Mouse (Mus musculus) liver, adult 2 months (tissue): ENCODE measurements around the gene Eepd1. TPM values are rescaled to one million over a fixed set of nuclear protein-coding genes. Genes with fewer than 3 reads are reported as not detected.
A peak's percentile ranks its signal among the peaks of the same experiment; 100 is the strongest.

Experiments used
- DNase-seq: peaks from one replicate; pipeline ENCODE4 v3.0.0-alpha.2; 2011; ENCODE audit warnings: low read depth, low spot score; ENCODE audit errors: extremely low read depth
- H3K27ac ChIP-seq: fragments of 200-500 bp; replicated peaks from 2 replicates; pipeline ENCODE4 v1.5.1; 2012; ENCODE audit warnings: low read depth, mild to moderate bottlenecking, control low read depth, inconsistent platforms, low read length; ENCODE audit not compliant: insufficient read depth
- H3K27me3 ChIP-seq: fragments of 200-500 bp; 2 replicates; pipeline ENCODE4 v1.6.1; 2012; ENCODE audit warnings: mild to moderate bottlenecking, moderate library complexity, low read length, inconsistent platforms; ENCODE audit not compliant: control insufficient read depth, insufficient read depth
- H3K36me3 ChIP-seq: fragments of 200-500 bp; 2 replicates; pipeline ENCODE4 v1.6.1; 2012; ENCODE audit warnings: low read length, inconsistent platforms; ENCODE audit not compliant: control insufficient read depth, insufficient read depth
- H3K4me1 ChIP-seq: fragments of 200-500 bp; 2 replicates; pipeline ENCODE4 v1.6.1; 2011; ENCODE audit warnings: low read length; ENCODE audit not compliant: control insufficient read depth, insufficient read depth
- H3K4me3 ChIP-seq: fragments of 200-500 bp; 2 replicates; pipeline ENCODE4 v1.5.1; 2011; ENCODE audit warnings: low read depth, mild to moderate bottlenecking, control low read depth, low read length, moderate library complexity; ENCODE audit not compliant: insufficient read depth
- H3K79me2 ChIP-seq: fragments of 200-500 bp; 2 replicates; pipeline ENCODE4 v1.6.1; 2012; ENCODE audit warnings: inconsistent platforms, mild to moderate bottlenecking, low read length, moderate library complexity; ENCODE audit not compliant: control insufficient read depth, insufficient read depth
- H3K9ac ChIP-seq: fragments of 200-500 bp; 2 replicates; pipeline ENCODE4 v1.6.1; 2012; ENCODE audit warnings: low read depth, mild to moderate bottlenecking, control low read depth, inconsistent platforms, low read length
- CTCF ChIP-seq: fragments of 200-500 bp; IDR thresholded peaks from 2 replicates; pipeline ENCODE4 v1.5.1; 2011; ENCODE audit warnings: low read depth, low read length, control low read depth
- POLR2A ChIP-seq: fragments of 200-500 bp; IDR thresholded peaks from 2 replicates; pipeline ENCODE4 v1.6.1; 2011; ENCODE audit warnings: low read length, control low read depth; ENCODE audit not compliant: insufficient read depth; ENCODE audit errors: extremely low read depth
- WGBS: fragments of 180-500 bp; shearing (Covaris S2); methylation state at CpG from one replicate; pipeline ENCODE4 v1.1.7; 2018; 5-methylcytosine and 5-hydroxymethylcytosine counted together
- polyA plus RNA-seq: library from polyadenylated mRNA; depleted of rRNA; stranded (reverse); fragments of >200 nt; gene quantifications from 2 replicates; pipeline ENCODE4 v1.2.3, GENCODE M21; 2012
- total RNA-seq: library from RNA; depleted of rRNA; stranded (reverse); fragments of >200 nt; gene quantifications from 2 replicates; pipeline ENCODE4 v1.2.3, GENCODE M21; 2014

Gene Eepd1
- total and polyA plus RNA-seq, 2 experiments: 10.8 to 27.8 TPM

DNA sequence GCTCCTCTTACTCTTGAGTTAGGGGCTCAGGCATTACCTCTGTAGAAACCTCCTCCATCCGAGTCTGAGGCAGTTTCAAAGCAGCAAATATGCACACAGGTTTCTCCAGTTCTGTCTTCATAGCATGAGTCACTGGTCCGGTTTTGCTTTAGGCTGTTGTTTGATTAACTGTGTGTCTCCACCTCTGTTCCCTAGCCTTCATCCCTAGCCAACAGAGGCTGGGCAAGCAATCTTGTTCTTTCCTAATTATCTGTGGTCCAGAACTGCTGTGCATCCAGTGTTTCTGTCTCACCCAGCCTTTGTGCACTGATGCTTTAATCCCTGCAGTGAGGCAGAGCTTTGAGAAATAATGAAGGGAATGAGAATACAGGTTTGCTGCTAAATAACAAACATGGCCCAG, 90.0 kb downstream of the Eepd1 start:
- no peak overlapping the region for H3K9ac ChIP-seq
- 35% methylated on average over 2 of the region's 2 CpGs for WGBS
- no peak for TF ChIP-seq POLR2A
- no peak for TF ChIP-seq CTCF
- H3K36me3 ChIP-seq: no peaks in the 10 kb centered on the region
- no peak overlapping the region for H3K27ac ChIP-seq
- H3K27me3 ChIP-seq: no peaks in the 10 kb centered on the region
- H3K79me2 ChIP-seq: peaks cover 6% of the 10 kb centered on the region; the same call in 1 of the 2 replicates
- no peak overlapping the region for H3K4me3 ChIP-seq
- peaks cover 19% of the 10 kb centered on the region for H3K4me1 ChIP-seq
- DNase-seq: no peak

DNA sequence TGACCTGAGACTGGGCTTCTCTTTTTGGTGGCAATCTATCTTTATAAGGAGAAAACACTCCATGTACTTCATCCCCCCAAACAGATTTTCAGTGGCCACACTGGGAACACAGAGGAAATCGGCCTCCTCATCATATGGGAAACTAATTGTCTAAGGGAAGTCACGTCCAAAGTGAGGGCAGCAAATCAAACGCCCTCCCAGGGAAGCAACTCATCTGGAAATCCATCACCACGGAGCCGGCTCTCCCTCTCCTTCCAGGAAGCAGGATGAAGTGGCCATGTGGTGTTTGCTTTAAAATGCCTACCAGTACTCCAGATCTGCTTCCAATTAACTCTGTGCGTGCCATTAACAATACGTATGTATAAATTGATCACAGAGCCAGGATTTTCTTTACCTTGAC, 92.4 kb downstream of the Eepd1 start:
- Histone ChIP-seq H3K27me3 (no peaks in the 10 kb centered on the region), H3K4me3 (no peak overlapping the region), H3K9ac (no peak overlapping the region), H3K4me1 (peaks cover 21% of the 10 kb centered on the region), H3K27ac (no peak overlapping the region), H3K79me2 (peaks cover 9% of the 10 kb centered on the region; the same call in 1 of the 2 replicates), H3K36me3 (no peaks in the 10 kb centered on the region)
- WGBS: 77% methylated on average over 7 of the region's 7 CpGs
- TF ChIP-seq CTCF (no peak), POLR2A (no peak)
- DNase-seq: no peak

DNA sequence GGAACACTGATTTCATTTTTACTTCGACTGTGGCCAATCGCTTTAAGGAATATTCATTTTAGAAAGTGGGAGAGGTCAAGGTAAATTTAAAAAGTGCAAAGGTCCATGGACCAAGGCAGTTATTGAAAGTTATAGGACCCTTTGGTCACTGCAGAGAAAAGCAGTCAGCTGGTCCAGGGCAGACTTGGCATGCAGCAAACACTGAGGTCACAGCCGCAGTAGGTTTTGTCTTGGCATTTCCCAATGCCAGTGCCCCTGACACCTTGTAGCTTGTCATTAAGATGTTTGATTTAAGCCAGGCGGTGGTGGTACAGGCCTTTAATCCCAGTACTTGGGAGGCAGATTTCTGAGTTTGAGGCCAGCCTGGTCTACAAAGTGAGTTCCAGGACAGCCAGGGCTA, 92.8 kb downstream of the Eepd1 start:
- Histone ChIP-seq H3K9ac (no peak overlapping the region), H3K27me3 (no peaks in the 10 kb centered on the region), H3K27ac (no peak overlapping the region), H3K36me3 (no peaks in the 10 kb centered on the region), H3K4me1 (peaks cover 21% of the 10 kb centered on the region), H3K4me3 (no peak overlapping the region), H3K79me2 (peaks cover 9% of the 10 kb centered on the region; the same call in 1 of the 2 replicates)
- WGBS: 79% methylated on average over 4 of the region's 4 CpGs
- DNase-seq: no peak
- no peak for TF ChIP-seq CTCF
- TF ChIP-seq POLR2A: no peak

DNA sequence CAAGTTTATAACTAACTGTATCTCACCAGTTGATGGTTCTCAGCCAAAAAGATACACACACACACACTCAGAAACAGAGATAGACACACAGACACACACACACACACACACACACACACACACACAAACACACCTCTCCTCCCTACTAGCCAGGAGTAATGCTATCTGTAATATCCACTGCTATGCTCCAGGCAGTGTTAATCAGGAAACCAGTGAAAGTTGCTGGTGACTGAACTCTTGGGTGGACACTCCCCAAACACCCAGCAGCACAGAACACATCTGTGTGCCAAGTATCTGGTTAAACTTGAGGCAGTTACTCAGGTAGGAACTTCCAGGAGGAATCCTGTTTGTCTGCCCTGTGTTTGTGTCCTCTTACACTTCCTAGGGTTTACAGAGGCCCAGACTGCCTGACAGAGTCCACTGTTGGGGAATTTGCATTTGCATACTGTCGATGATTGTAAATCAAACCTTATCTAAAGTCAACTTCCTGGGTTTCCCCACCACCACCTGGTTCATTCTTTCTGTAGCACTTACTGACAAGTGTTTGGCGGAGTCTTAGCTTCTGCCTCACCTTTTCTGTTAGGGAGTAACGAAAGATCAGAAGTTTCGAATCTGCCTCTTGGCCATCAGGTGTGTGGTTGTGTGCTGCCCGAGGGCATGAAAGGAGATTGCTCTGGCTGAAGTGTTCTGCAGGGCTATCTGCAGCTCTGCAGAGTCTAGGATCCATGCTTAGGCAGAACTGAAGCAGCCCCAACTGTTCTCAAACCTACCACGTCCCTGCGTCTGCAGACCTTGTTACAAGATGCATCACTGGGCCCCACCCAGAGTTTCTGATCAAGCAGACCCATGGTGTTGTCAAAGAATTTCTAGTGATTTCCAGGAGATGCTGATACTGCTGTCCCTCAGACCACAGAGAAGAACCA, 97.6 kb downstream of the Eepd1 start:
- DNase-seq: no peak
- peaks cover 9% of the 10 kb centered on the region; the same call in 1 of the 2 replicates for H3K79me2 ChIP-seq
- no peaks in the 10 kb centered on the region for H3K27me3 ChIP-seq
- H3K36me3 ChIP-seq: no peaks in the 10 kb centered on the region
- no peak overlapping the region for H3K9ac ChIP-seq
- peaks cover 6% of the 10 kb centered on the region for H3K4me1 ChIP-seq
- H3K4me3 ChIP-seq: no peak overlapping the region
- WGBS: 66% methylated on average over 7 of the region's 7 CpGs
- H3K27ac ChIP-seq: no peak overlapping the region
- TF ChIP-seq POLR2A (no peak), CTCF (no peak)

DNA sequence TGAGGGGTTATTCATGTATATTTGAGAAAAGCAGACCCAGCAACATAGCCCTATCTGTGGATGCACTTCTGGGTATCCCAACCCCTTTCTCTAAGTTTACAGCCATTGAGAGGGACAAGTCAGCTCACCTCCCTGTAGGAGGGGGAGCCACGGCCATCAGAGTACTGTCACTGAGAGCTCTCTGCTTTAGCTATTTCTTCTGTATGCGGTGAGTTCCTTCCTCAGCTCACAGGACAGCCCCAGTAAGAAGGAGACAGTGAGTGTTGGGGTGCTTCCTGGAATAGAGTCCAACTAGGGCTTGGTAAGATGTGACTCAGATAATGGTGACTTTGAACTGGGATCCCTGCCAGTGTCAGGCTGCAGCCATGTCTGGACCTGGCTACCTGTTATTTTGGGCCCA, 102.3 kb downstream of the Eepd1 start:
- Histone ChIP-seq H3K4me1 (peaks cover 17% of the 10 kb centered on the region), H3K9ac (no peak overlapping the region), H3K79me2 (no peaks in the 10 kb centered on the region), H3K27ac (no peak overlapping the region), H3K4me3 (no peak overlapping the region), H3K27me3 (no peaks in the 10 kb centered on the region), H3K36me3 (0 out of 2 replicates have a peak, but pooled peaks cover 2% of the 10 kb centered on the region)
- peak; percentile 64 for DNase-seq
- WGBS: 94% methylated on average over 2 of the region's 2 CpGs
- TF ChIP-seq POLR2A: no peak
- TF ChIP-seq CTCF: no peak

DNA sequence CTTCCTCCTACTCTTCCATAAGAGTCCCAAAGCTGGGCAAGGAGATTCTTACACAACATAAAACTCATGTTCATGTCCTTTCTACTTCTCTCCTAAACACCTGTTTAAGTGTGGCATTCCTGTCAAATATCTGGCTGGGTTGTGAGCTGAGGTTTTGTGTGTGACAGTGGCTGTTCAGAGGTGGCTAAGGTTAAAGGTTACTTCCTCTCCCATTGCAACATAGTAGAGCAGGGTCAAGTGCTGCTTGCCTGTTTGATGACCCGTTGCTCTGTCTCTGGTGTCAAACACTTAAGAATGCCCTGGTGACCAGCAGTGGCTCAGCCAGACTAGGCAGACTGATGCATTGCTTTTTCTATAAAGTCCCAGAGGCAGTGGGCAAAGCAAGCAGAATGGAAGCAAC, 104.3 kb downstream of the Eepd1 start:
- Histone ChIP-seq H3K4me1 (peaks cover 17% of the 10 kb centered on the region), H3K36me3 (0 out of 2 replicates have a peak, but pooled peaks cover 2% of the 10 kb centered on the region), H3K9ac (no peak overlapping the region), H3K4me3 (no peak overlapping the region), H3K79me2 (no peaks in the 10 kb centered on the region), H3K27ac (peak overlapping the region; percentile 19), H3K27me3 (no peaks in the 10 kb centered on the region)
- peak; percentile 94 for DNase-seq
- TF ChIP-seq CTCF (no peak), POLR2A (no peak)
- 3% methylated on average over 1 of the region's 1 CpGs for WGBS
